Mouse (Mus musculus) neural tube, embryonic 12.5 days (tissue): ENCODE results near the gene Spg21. TPM values are rescaled to one million over a fixed set of nuclear protein-coding genes. Genes with fewer than 3 reads are reported as not detected.
A peak's percentile ranks its signal among the peaks of the same experiment; 100 is the strongest.

ENCODE experiments used
- ATAC-seq: fragments of 200-750 bp; cut with Nextera tagmentation; 2 replicates; pipeline ENCODE4 v1.8.0; 2017; ENCODE audit warnings: low read depth, mild to moderate bottlenecking, moderate TSS enrichment, moderate library complexity; ENCODE audit not compliant: low FRiP score
- H3K27ac ChIP-seq: fragments of 300-500 bp; sonication (generic); 2 replicates; pipeline ENCODE4 v1.5.1; 2016
- H3K27me3 ChIP-seq: fragments of 300-500 bp; sonication (generic); replicated peaks from 2 replicates; pipeline ENCODE4 v1.6.1; 2016; ENCODE audit warnings: mild to moderate bottlenecking
- H3K36me3 ChIP-seq: fragments of 300-500 bp; sonication (generic); 2 replicates; pipeline ENCODE4 v1.6.1; 2016; ENCODE audit warnings: mild to moderate bottlenecking
- H3K4me1 ChIP-seq: fragments of 300-500 bp; sonication (generic); 2 replicates; pipeline ENCODE4 v1.6.1; 2016
- H3K4me2 ChIP-seq: fragments of 300-500 bp; sonication (generic); replicated peaks from 2 replicates; pipeline ENCODE4 v1.6.1; 2016; ENCODE audit warnings: mild to moderate bottlenecking
- H3K4me3 ChIP-seq: fragments of 300-500 bp; sonication (generic); 2 replicates; pipeline ENCODE4 v1.5.1; 2016
- H3K9ac ChIP-seq: fragments of 300-500 bp; sonication (generic); 2 replicates; pipeline ENCODE4 v1.6.1; 2016; ENCODE audit warnings: mild to moderate bottlenecking
- H3K9me3 ChIP-seq: fragments of 300-500 bp; sonication (generic); 2 replicates; pipeline ENCODE4 v1.6.1; 2016; ENCODE audit warnings: mild to moderate bottlenecking
- WGBS: fragments of 180-500 bp; shearing (Covaris S2); methylation state at CpG from one replicate; pipeline ENCODE4 v1.1.7; 2016; 5-methylcytosine and 5-hydroxymethylcytosine counted together
- polyA plus RNA-seq: library from polyadenylated mRNA; unstranded; fragments of >200 nt; fragmentation: Nextera tagmentation; extraction: Ambion mirVana; gene quantifications from 2 replicates; pipeline ENCODE4 v1.2.1, GENCODE M21; 2016

The Spg21 gene
- polyA plus RNA-seq: 125 and 129 TPM in 2 replicates

DNA sequence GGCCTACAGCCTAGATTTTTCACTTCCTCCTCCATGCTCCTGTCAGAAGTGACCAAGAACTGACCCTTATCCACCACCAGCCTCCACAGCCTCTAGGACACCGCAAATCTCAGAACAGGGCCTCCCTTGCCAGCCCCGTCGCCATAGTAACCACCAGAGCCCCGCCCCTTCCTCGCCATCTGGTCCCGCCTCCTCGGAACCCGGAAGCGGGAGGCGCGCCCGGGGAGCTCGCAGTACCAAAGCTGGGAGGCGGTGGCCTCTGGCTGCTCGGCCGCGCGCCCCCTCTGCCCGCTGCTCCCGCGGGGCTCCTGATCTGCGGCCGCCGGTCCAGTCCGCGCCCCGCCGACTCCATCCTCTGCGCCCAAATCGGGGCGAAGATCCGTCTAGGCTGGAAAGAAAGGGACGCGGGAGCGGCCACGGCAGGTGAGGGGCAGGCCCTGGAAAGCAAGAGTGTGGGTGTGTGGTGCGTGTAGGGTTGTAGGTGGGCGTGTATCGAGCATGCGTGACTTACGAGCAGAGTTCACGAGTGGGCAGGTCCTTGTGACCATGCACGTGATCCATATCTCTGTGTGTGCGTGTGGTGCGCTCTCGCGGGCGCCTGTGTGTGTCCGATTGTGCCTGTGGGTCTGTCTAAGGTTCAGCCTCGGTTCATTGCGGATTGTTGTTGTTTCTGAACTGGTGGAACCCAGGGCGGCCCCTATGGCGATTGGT lies at the start of gene Spg21:
Gene Spg21 (plus strand): TSS at position 216 of the 711 bp plus-strand sequence.
- peak within 1 kb of the TSS; percentile 92 for H3K4me3 ChIP-seq
- H3K4me1 ChIP-seq: peaks cover 19% of the 10 kb centered on the region
- under 1% methylated on average over 53 of the region's 53 CpGs for WGBS
- peak within 1 kb of the TSS; percentile 67 for H3K27ac ChIP-seq
- peak within 1 kb of the TSS; percentile 86 for H3K9ac ChIP-seq
- peak; percentile 98 for ATAC-seq
- no peaks in the 10 kb centered on the region for H3K27me3 ChIP-seq
- H3K9me3 ChIP-seq: no peaks in the 10 kb centered on the region
- H3K36me3 ChIP-seq: peaks cover 8% of the 10 kb centered on the region
- peak within 1 kb of the TSS; percentile 74 for H3K4me2 ChIP-seq

DNA sequence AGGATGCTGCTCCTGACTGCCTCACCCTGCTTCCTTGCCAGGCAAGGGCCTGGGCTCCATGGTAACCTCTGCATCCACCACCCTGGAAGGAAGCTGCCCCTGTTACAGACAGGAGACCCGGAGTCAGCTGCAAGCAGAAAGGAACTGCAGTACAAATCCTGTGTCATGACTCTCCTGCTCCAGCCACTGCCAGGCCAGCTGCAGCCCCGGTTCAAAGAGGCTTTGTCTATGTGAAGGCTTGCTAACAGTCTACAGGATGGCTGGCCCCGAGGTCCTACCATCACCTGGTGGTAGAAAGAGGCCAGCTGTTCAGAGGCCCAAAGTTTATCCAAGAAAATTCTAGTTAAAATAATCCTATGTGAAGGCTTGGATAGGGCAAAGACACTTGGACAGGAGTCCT lies 49.4 kb upstream of the Spg21 start:
- H3K27ac ChIP-seq: no peak overlapping the region
- H3K9me3 ChIP-seq: no peaks in the 10 kb centered on the region
- no peaks in the 10 kb centered on the region for H3K4me1 ChIP-seq
- H3K9ac ChIP-seq: no peak overlapping the region
- no peaks in the 10 kb centered on the region for H3K36me3 ChIP-seq
- WGBS: 79% methylated on average over 3 of the region's 3 CpGs
- no peak overlapping the region for H3K4me2 ChIP-seq
- H3K4me3 ChIP-seq: no peak overlapping the region
- no peak for ATAC-seq
- no peaks in the 10 kb centered on the region for H3K27me3 ChIP-seq

DNA sequence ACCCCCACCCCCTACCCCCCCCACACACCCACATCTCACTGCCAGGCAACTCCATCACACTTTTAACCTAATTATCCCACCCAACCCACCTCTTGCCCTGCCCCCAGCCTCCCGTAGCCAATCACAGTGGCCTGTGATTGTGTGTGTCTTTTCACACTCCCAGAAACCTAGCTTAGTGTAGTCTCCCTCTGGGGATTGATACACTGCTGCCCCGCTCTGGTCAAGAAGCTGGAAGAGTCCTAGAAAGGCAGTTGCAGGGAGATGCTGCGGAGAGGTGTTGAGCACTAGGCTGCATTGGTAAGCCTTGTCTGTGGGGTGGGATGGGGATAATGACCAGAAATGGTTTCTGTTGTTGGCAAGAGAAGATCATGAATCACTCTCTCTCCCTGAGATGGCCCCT lies 43.0 kb upstream of the Spg21 start:
- Histone ChIP-seq H3K9ac (no peak overlapping the region), H3K4me2 (no peak overlapping the region), H3K4me1 (no peaks in the 10 kb centered on the region), H3K9me3 (no peaks in the 10 kb centered on the region), H3K36me3 (no peaks in the 10 kb centered on the region), H3K27ac (no peak overlapping the region), H3K27me3 (no peaks in the 10 kb centered on the region), H3K4me3 (no peak overlapping the region)
- no peak for ATAC-seq
- 46% methylated on average over 3 of the region's 3 CpGs for WGBS

DNA sequence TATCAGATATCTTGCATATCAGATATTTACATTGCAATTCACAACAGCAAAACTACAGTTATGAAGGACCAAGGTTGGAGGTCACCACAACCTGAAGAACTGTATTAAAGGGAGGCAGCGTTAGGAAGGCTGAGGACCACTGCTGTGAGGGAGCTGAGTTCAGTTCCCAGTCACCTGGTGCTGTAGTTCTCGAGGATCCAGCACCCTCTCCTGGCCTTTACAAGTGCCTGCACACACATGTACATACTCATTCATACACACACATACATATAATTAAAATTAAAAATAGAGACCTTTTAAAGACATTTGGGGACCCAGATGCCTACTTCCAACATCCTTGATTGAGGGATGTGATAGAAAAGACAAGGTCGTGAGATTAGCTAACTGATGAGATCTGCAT lies 41.1 kb upstream of the Spg21 start:
- H3K4me1 ChIP-seq: no peaks in the 10 kb centered on the region
- 73% methylated on average over 3 of the region's 3 CpGs for WGBS
- no peak overlapping the region for H3K4me2 ChIP-seq
- H3K36me3 ChIP-seq: no peaks in the 10 kb centered on the region
- no peak overlapping the region for H3K4me3 ChIP-seq
- no peaks in the 10 kb centered on the region for H3K27me3 ChIP-seq
- H3K9ac ChIP-seq: no peak overlapping the region
- H3K9me3 ChIP-seq: no peaks in the 10 kb centered on the region
- no peak for ATAC-seq
- H3K27ac ChIP-seq: no peak overlapping the region

DNA sequence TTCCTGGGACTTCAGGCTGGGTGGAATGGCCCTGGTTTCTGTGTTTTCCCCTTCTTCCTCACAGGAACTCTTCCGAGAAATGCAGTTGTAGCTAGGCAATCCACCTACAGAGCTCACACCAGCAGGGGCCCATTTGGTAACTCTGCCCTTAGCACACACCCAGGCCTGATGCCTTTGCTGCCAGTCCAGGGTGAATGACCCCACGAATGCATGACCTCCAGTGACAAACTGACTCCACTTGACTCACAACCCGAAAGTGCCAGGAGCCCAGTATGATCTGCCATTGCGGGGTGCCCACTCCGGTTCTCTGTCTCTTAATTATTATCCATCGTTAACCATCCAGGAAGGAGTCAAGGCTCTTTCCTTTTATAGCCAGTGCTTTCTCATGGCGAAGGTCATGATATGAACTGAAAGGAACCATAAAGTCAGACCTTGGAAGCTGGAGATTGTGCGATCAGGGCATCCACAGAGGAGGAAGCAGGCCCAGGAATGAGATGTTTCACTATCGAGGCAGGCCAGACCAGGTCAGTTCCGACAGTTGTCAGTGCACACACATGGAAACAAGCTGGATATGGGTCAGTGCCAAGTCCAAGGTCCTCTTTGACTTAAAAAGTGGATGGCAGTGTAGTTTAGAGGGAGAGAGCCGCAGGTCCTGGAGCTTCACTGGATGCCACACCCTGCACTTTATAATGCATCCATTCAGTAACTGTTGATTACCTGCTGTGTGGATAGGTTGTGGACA lies 37.8 kb upstream of the Spg21 start, which contains the start of gene Slc51b:
Gene Slc51b (minus strand): TSS at position 196 of the 742 bp plus-strand sequence.
- Histone ChIP-seq H3K4me3 (no peak within 1 kb of the TSS), H3K27ac (no peak within 1 kb of the TSS), H3K9me3 (no peaks in the 10 kb centered on the region), H3K27me3 (no peaks in the 10 kb centered on the region), H3K36me3 (no peaks in the 10 kb centered on the region), H3K9ac (no peak within 1 kb of the TSS), H3K4me1 (no peaks in the 10 kb centered on the region), H3K4me2 (no peak within 1 kb of the TSS)
- 84% methylated on average over 11 of the region's 11 CpGs for WGBS
- ATAC-seq: no peak

DNA sequence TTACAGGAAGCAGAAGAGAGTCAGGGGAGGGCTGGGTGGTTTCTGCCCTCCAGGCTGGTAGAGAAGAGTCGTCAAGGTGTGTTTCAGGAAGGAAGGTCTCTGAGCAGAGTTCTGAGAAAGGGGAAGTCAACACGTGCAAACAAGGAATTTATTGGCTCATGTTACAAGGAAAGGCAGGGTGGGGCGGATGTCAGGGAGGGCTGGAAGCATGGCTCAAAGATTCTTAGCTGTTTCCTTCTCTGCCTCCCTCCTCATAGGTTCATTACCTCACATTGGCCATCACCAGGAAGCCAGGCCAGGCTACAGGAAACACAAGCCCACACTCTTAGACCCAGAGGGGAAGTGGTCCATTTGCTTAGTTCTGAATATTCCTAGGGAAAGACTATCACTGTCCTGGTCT lies 36.4 kb upstream of the Spg21 start:
- Histone ChIP-seq H3K4me3 (no peak overlapping the region), H3K9me3 (no peaks in the 10 kb centered on the region), H3K4me2 (no peak overlapping the region), H3K36me3 (no peaks in the 10 kb centered on the region), H3K4me1 (no peaks in the 10 kb centered on the region), H3K9ac (no peak overlapping the region), H3K27ac (no peak overlapping the region), H3K27me3 (no peaks in the 10 kb centered on the region)
- no peak for ATAC-seq
- 45% methylated on average over 3 of the region's 3 CpGs for WGBS

DNA sequence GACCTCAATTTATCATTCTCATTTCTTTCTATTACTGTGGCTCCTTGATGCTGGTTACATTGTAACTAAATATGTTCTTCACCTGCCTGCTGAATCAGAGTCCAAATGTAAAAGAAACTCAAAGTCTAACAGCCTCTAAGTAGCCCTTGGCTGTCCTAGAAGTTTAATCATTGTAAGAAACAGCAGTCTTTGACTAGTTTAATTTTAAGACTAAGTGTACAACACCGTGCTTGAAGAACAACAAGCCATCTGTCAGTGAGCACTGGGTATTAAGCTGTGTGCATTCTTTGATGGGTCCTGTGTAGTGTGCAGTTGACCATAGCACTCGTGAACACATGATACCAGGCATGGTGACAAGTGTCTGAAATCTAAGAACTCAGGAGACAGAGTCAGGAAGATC lies 33.2 kb upstream of the Spg21 start:
- H3K4me1 ChIP-seq: no peaks in the 10 kb centered on the region
- no peak overlapping the region for H3K27ac ChIP-seq
- no peak overlapping the region for H3K4me2 ChIP-seq
- no peak for ATAC-seq
- 84% methylated on average over 2 of the region's 2 CpGs for WGBS
- no peak overlapping the region for H3K9ac ChIP-seq
- no peak overlapping the region for H3K4me3 ChIP-seq
- H3K36me3 ChIP-seq: no peaks in the 10 kb centered on the region
- no peaks in the 10 kb centered on the region for H3K27me3 ChIP-seq
- H3K9me3 ChIP-seq: no peaks in the 10 kb centered on the region

DNA sequence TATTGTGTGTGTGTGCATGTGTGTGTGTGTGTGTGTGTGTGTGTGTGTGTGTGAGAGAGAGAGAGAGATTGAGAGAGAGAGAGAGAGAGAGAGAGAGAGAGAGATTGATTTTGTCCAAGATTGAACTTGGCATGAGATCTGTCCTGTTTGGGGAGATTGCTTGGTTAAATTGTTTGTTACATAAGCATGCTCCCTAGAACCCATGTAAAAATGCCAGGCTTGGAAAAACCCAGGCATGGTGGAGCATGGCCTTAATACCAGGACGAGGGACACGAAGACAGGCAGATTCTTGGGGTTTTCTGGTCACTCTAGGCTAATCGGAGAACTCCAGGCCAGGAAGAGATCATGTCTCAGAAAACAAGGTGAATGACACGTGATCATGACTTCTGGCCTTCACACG lies 32.7 kb upstream of the Spg21 start:
- Histone ChIP-seq H3K9ac (no peak overlapping the region), H3K27ac (no peak overlapping the region), H3K4me3 (no peak overlapping the region), H3K4me1 (no peaks in the 10 kb centered on the region), H3K27me3 (no peaks in the 10 kb centered on the region), H3K9me3 (no peaks in the 10 kb centered on the region), H3K36me3 (no peaks in the 10 kb centered on the region), H3K4me2 (no peak overlapping the region)
- no peak for ATAC-seq
- WGBS: 90% methylated on average over 5 of the region's 5 CpGs

DNA sequence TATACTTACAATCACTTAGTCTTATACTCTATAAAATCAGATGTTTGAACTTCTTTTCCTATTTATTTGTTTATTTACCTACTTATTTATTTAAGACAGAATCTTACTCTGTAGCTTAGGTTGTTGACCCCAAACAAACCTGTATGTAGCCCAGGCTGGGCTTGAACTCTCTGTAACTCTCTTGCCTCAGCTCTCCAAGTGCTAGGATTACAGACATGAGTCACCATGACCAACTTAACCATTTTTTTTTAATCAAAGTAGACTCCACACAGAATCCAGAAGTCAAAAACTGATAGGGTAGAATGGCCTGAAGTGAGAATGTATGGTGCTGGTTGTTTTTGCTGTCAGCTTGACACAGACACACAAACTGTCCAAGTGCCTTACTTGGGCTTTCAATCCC lies 30.3 kb upstream of the Spg21 start:
- Histone ChIP-seq H3K27me3 (no peaks in the 10 kb centered on the region), H3K4me3 (no peak overlapping the region), H3K36me3 (no peaks in the 10 kb centered on the region), H3K9ac (no peak overlapping the region), H3K4me1 (no peaks in the 10 kb centered on the region), H3K27ac (no peak overlapping the region), H3K4me2 (no peak overlapping the region), H3K9me3 (no peaks in the 10 kb centered on the region)
- no peak for ATAC-seq

DNA sequence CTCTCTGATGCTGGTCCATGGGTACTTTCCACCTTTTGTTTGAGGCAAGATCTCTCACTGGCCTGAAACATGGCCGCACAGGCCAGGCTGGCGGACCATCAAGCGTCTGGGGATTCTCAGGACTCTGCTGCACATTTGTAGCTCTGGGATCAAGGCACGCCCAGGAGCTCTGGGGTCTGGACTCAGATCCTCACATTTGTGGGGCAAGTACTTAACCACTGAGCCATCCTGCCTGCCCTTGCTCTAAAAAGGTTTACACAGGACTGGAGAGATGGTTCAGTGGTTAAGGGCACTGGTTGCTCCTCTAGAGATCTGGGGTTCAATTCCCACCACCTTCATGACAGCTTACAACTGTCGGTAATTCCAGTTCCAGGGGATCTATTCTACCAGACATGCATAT lies 29.8 kb upstream of the Spg21 start:
- Histone ChIP-seq H3K9me3 (no peaks in the 10 kb centered on the region), H3K27ac (no peak overlapping the region), H3K9ac (no peak overlapping the region), H3K4me2 (no peak overlapping the region), H3K36me3 (no peaks in the 10 kb centered on the region), H3K4me3 (no peak overlapping the region), H3K4me1 (no peaks in the 10 kb centered on the region), H3K27me3 (no peaks in the 10 kb centered on the region)
- WGBS: 89% methylated on average over 5 of the region's 5 CpGs
- ATAC-seq: no peak

DNA sequence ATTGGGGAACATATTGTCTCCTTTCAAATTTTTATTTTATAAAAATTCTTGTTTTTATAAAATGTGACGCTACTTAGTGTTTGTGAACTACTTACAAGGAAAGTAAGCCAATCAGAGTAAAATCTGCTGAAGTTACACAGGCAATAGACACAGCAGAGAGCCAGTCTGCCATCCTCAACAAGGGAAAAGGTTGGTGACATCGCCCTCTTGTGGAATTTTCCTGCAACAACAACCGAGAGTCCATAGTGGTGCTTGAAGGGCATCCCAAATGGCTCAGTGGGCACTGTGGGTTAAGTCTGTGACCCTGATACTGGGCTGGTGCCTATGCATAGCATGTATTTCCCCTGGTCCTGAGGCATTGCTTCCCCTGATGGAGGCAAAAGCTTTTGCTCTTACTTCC lies 28.5 kb upstream of the Spg21 start:
- Histone ChIP-seq H3K27ac (no peak overlapping the region), H3K27me3 (no peaks in the 10 kb centered on the region), H3K4me1 (peaks cover 4% of the 10 kb centered on the region), H3K4me3 (no peak overlapping the region), H3K36me3 (no peaks in the 10 kb centered on the region), H3K9me3 (no peaks in the 10 kb centered on the region), H3K4me2 (no peak overlapping the region), H3K9ac (no peak overlapping the region)
- ATAC-seq: no peak
- WGBS: 2% methylated on average over 3 of the region's 3 CpGs

DNA sequence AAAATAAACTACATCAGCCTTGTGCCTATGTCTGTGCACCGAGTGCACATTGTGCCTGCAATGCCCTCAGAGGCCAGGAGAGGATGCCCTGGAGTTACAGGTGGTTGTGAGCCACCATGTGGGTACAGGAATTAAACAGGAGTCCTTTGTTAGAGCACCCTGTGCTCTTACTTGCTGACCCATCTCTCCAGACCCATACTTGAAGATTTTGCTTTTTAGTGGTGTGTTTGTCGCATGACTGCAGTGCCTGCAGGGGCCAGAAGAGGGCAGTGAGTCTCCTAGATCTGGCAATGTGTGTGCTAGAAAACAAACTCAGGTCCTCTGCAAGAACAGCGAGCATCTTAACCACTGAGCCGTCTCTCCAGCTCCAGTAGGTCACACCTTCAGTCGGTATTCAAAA lies 26.6 kb upstream of the Spg21 start:
- Histone ChIP-seq H3K4me1 (peaks cover 4% of the 10 kb centered on the region), H3K4me2 (no peak overlapping the region), H3K27ac (no peak overlapping the region), H3K4me3 (no peak overlapping the region), H3K9ac (no peak overlapping the region), H3K36me3 (peaks cover 3% of the 10 kb centered on the region; the same call in 1 of the 2 replicates), H3K27me3 (no peaks in the 10 kb centered on the region), H3K9me3 (no peaks in the 10 kb centered on the region)
- WGBS: 67% methylated on average over 5 of the region's 5 CpGs
- no peak for ATAC-seq

DNA sequence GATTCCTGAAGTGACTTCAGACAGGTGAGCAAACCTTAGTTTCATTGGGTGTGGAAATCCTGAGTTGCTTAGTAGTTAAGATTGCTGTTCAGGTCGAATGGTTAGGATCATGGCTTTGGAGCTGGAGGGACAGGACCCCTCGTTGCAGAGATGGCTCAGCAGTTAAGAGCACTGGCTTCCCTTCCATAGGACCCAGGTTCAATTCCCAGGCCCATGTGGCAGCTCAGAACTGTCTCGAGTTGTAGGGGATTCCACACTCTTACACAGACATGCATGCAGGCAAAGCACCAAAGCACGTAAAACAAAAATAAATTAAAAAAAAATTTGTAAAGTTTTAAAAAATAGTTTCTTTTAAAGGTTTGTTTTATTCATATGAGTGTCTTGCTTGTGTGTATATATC lies 25.5 kb upstream of the Spg21 start:
- peak; percentile 56; the same call in 1 of the 2 replicates for ATAC-seq

More for the DNA sequence above, 25.5 kb upstream of the Spg21 start:
- no peak overlapping the region for H3K4me3 ChIP-seq
- no peaks in the 10 kb centered on the region for H3K27me3 ChIP-seq
- peaks cover 7% of the 10 kb centered on the region; the same call in 1 of the 2 replicates for H3K36me3 ChIP-seq
- H3K27ac ChIP-seq: no peak overlapping the region
- peaks cover 4% of the 10 kb centered on the region for H3K4me1 ChIP-seq
- 75% methylated on average over 4 of the region's 4 CpGs for WGBS
- no peaks in the 10 kb centered on the region for H3K9me3 ChIP-seq
- H3K9ac ChIP-seq: no peak overlapping the region
- H3K4me2 ChIP-seq: no peak overlapping the region
